Mouse (Mus musculus) CH12.LX (cell line): Measurements from ENCODE around the gene Gdap1l1. TPM values are rescaled to one million over a fixed set of nuclear protein-coding genes. Genes with fewer than 3 reads are reported as not detected.

Source experiments
- DNase-seq: peaks from one replicate; pipeline ENCODE4 v3.0.0-alpha.2; 2013; ENCODE audit errors: extremely low read depth
- H3K27ac ChIP-seq: 2 replicates; pipeline ENCODE4 v1.5.1; 2012; ENCODE audit warnings: low read depth, mild to moderate bottlenecking, control low read depth, moderate library complexity; ENCODE audit not compliant: insufficient read depth
- H3K27me3 ChIP-seq: replicated peaks from 2 replicates; pipeline ENCODE3; 2012; ENCODE audit warnings: inconsistent platforms
- H3K36me3 ChIP-seq, 2 experiments: replicated peaks in 1 of 2; 2 replicates each; pipeline versions ENCODE3 to v1.6.1; 2012; ENCODE audit warnings: inconsistent platforms in 1 of 2, low read length in 1 of 2, mild to moderate bottlenecking in 1 of 2, mixed read lengths in 1 of 2, moderate library complexity in 1 of 2; ENCODE audit not compliant: control insufficient read depth in 1 of 2, insufficient read depth in 1 of 2
- H3K4me1 ChIP-seq, 2 experiments: 2 replicates each; pipeline ENCODE4 v1.6.1; 2012; ENCODE audit warnings: inconsistent platforms in 1 of 2, moderate library complexity in 1 of 2; ENCODE audit not compliant: insufficient read depth in 2 of 2, control insufficient read depth in 1 of 2
- H3K4me2 ChIP-seq: 2 replicates; pipeline ENCODE4 v1.6.1; 2012; ENCODE audit warnings: low read depth, mild to moderate bottlenecking, control low read depth; ENCODE audit not compliant: poor library complexity, insufficient read depth, severe bottlenecking
- H3K4me3 ChIP-seq, 3 experiments: fragments of 150-350 bp in 1 of 3; sonication (generic) in 1 of 3; replicated peaks in 1 of 3; 2 replicates each; pipeline versions ENCODE3 to v1.5.1; 2011 to 2012; ENCODE audit warnings: low read depth in 2 of 3, low read length in 2 of 3, mild to moderate bottlenecking in 2 of 3, moderate library complexity in 2 of 3, control low read depth in 1 of 3, improper control_type of control experiment in 1 of 3, inconsistent platforms in 1 of 3, mixed read lengths in 1 of 3; ENCODE audit not compliant: poor library complexity in 1 of 3
- H3K79me2 ChIP-seq: replicated peaks from 2 replicates; pipeline ENCODE4 v1.6.1; 2012; ENCODE audit warnings: mild to moderate bottlenecking, moderate library complexity; ENCODE audit not compliant: control insufficient read depth, poor library complexity, insufficient read depth, severe bottlenecking; ENCODE audit errors: extremely low read depth
- H3K9ac ChIP-seq: 2 replicates; pipeline ENCODE4 v1.6.1; 2012; ENCODE audit warnings: low read depth, mild to moderate bottlenecking, control low read depth, moderate library complexity; ENCODE audit not compliant: insufficient read depth
- H3K9me3 ChIP-seq: replicated peaks from 2 replicates; pipeline ENCODE3; 2012; ENCODE audit warnings: low read length, inconsistent platforms, mixed read lengths
- E2F4 ChIP-seq: IDR thresholded peaks from 2 replicates; pipeline ENCODE4 v1.6.1; 2011; ENCODE audit warnings: low read depth, low read length, improper control_type of control experiment; ENCODE audit not compliant: insufficient replicate concordance
- EP300 ChIP-seq: IDR thresholded peaks from 2 replicates; pipeline ENCODE4 v1.6.1; 2011; ENCODE audit warnings: low read length, improper control_type of control experiment
- GABPA ChIP-seq: IDR thresholded peaks from 2 replicates; pipeline ENCODE4 v1.6.1; 2012; ENCODE audit warnings: low read depth, low read length, improper control_type of control experiment, inconsistent platforms; ENCODE audit not compliant: insufficient replicate concordance
- HCFC1 ChIP-seq: IDR thresholded peaks from 2 replicates; pipeline ENCODE4 v1.6.1; 2012; ENCODE audit warnings: low read depth, mild to moderate bottlenecking, inconsistent platforms, low read length, improper control_type of control experiment
- IRF4 ChIP-seq: IDR thresholded peaks from 2 replicates; pipeline ENCODE4 v1.6.1; 2014; ENCODE audit warnings: low read depth, mild to moderate bottlenecking, inconsistent platforms, low read length, improper control_type of control experiment
- JUN ChIP-seq: IDR thresholded peaks from 2 replicates; pipeline ENCODE4 v1.6.1; 2011; ENCODE audit warnings: low read depth, mild to moderate bottlenecking, low read length, improper control_type of control experiment, moderate library complexity; ENCODE audit not compliant: insufficient read depth
- JUND ChIP-seq: conservative IDR thresholded peaks from 2 replicates; pipeline ENCODE4 v1.6.1; 2011; ENCODE audit warnings: low read depth, low read length, improper control_type of control experiment
- KAT2A ChIP-seq: IDR thresholded peaks from 2 replicates; pipeline ENCODE4 v1.6.1; 2012; ENCODE audit warnings: low read length, improper control_type of control experiment, inconsistent platforms; ENCODE audit not compliant: insufficient replicate concordance
- MEF2A ChIP-seq: IDR thresholded peaks from 2 replicates; pipeline ENCODE4 v1.6.1; 2014; ENCODE audit warnings: low read depth, mild to moderate bottlenecking, inconsistent platforms, low read length, improper control_type of control experiment, borderline replicate concordance
- POLR2A ChIP-seq: IDR thresholded peaks from 2 replicates; pipeline ENCODE4 v1.6.1; 2011; ENCODE audit warnings: low read depth, mild to moderate bottlenecking, improper control_type of control experiment, low read length
- RCOR1 ChIP-seq: conservative IDR thresholded peaks from 2 replicates; pipeline ENCODE4 v1.6.1; 2012; ENCODE audit warnings: low read depth, mild to moderate bottlenecking, inconsistent platforms, low read length, improper control_type of control experiment
- SIN3A ChIP-seq: IDR thresholded peaks from 2 replicates; pipeline ENCODE4 v1.6.1; 2012; ENCODE audit warnings: low read length, improper control_type of control experiment, inconsistent platforms
- TBP ChIP-seq: conservative IDR thresholded peaks from 2 replicates; pipeline ENCODE4 v1.6.1; 2011; ENCODE audit warnings: low read depth, low read length, improper control_type of control experiment
- TCF12 ChIP-seq: IDR thresholded peaks from 2 replicates; pipeline ENCODE4 v1.6.1; 2014; ENCODE audit warnings: low read depth, mild to moderate bottlenecking, inconsistent platforms, low read length, improper control_type of control experiment
- USF1 ChIP-seq: IDR thresholded peaks from 2 replicates; pipeline ENCODE4 v1.6.1; 2014; ENCODE audit warnings: low read depth, mild to moderate bottlenecking, inconsistent platforms, low read length, improper control_type of control experiment
- ZKSCAN1 ChIP-seq: IDR thresholded peaks from 2 replicates; pipeline ENCODE4 v1.6.1; 2012; ENCODE audit warnings: low read depth, inconsistent platforms, low read length, improper control_type of control experiment, borderline replicate concordance
- ZMIZ1 ChIP-seq: IDR thresholded peaks from 2 replicates; pipeline ENCODE4 v1.6.1; 2012; ENCODE audit warnings: low read depth, mild to moderate bottlenecking, inconsistent platforms, low read length, improper control_type of control experiment
- dilution Hi-C: fragments of 300-500 bp; cut with MboI; formaldehyde crosslinking; loops from 2 replicates; pipeline ENCODE4 v1.14.3; 2020; ENCODE audit warnings: low sequenced_read_pairs; ENCODE audit not compliant: extremely low pct_unique_long_range_greater_than_20kb, extremely low pct_ligation_motif_present
- in situ Hi-C: fragments of 300-500 bp; cut with MboI; formaldehyde crosslinking; loops from 3 replicates; pipeline ENCODE4 v1.14.3; 2019; ENCODE audit warnings: low sequenced_read_pairs, low pct_ligation_motif_present, low pct_unique_long_range_greater_than_20kb, mixed read lengths
- polyA plus RNA-seq: library from polyadenylated mRNA; unstranded; fragments of >175 nt; gene quantifications from 2 replicates; pipeline ENCODE4 v1.2.1, GENCODE M21; 2012; ENCODE audit warnings: low read depth; ENCODE audit not compliant: insufficient read length
- total RNA-seq, 2 experiments: library from RNA; depleted of rRNA; stranded (reverse); fragments of 300-350 nt in 1 of 2; fragments of >200 nt in 1 of 2; gene quantifications; 2 replicates each; pipeline ENCODE4 v1.2.3; 2012 to 2014

Gene Gdap1l1
- total and polyA plus RNA-seq, 3 experiments = not detected

DNA sequence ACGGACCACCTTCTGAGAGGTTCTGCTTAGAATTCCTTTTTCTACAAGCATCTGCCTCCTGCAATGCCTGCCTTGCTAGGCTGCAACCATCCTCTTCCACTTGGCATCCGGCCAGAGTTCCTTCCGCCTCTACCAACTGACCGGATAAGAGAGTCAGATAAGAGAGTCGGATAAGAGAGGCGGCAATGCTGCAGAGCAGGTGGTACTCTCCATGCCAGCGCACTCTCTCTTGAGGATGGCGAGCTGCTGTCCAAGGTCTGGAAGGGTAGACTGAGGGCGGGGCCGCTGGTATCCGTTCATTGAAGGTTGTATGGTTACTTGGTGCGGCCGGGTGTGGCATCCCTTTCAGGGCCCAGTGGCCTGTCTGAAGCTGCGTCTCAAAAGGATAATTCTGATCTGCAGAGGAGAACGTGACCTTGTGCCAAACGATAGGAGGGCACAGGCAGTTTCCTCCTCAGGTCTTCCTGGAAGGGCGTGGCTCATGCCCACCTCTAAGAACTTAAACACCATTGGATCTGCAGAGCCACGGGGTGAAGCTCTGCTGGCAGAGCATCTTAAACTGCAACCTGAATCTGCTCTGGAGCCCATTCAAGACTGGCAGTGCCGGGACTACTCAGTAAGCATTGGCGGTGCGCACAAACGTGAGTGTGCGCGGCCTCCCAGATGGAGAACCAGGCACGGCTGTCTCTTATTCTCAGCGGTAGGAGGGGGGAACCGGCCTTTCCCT, 20.4 kb downstream of the Gdap1l1 start:
- no peaks in the 10 kb centered on the region for H3K9me3 ChIP-seq
- H3K9ac ChIP-seq = no peak overlapping the region
- H3K79me2 ChIP-seq = no peaks in the 10 kb centered on the region
- no peak overlapping the region for H3K4me2 ChIP-seq
- H3K4me3 ChIP-seq = no peak overlapping the region
- H3K27me3 ChIP-seq = peaks cover 55% of the 10 kb centered on the region
- H3K4me1 ChIP-seq = no peaks in the 10 kb centered on the region
- no peak overlapping the region for H3K27ac ChIP-seq
- in situ Hi-C loops (no loop called here), dilution Hi-C loops (no loop called here)
- DNase-seq = no peak
- no peaks in the 10 kb centered on the region for H3K36me3 ChIP-seq
- TF ChIP-seq JUND = no peak
- no peak for TF ChIP-seq RCOR1
- TF ChIP-seq USF1 = no peak
- no peak for TF ChIP-seq ZKSCAN1
- TF ChIP-seq, all 38 proteins: peak for 0

DNA sequence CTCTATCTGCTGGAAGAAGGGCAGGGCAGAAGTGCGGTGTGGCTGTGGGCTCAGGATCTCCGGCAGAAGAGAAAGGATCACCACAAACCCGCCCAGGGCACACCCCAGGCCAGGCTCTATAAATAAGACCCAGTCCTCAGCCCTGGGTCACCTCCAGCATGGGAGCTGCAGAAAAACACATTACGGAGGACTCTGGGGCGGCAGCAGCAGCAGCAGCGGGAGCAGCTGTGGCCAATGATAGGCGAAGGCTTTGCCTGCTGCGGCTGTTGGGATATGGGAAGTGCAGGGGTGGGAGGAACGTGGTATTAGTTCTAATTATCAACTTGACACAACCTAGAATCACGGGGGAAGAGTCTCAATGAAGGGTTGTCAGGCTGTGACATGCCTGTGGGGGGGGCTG, 21.1 kb downstream of the Gdap1l1 start:
- no peak for TF ChIP-seq RCOR1
- no peak for TF ChIP-seq HCFC1
- no peak for TF ChIP-seq POLR2A
- TF ChIP-seq KAT2A = no peak
- TF ChIP-seq SIN3A = no peak
- no peak for TF ChIP-seq E2F4
- no peak for TF ChIP-seq GABPA
- no peak for TF ChIP-seq IRF4
- TF ChIP-seq TCF12 = no peak
- no peak for TF ChIP-seq MEF2A
- TF ChIP-seq EP300 = no peak
- no peak for TF ChIP-seq TBP
- no peak for TF ChIP-seq JUN
- TF ChIP-seq ZMIZ1 = no peak
- Histone ChIP-seq H3K9me3 (no peaks in the 10 kb centered on the region), H3K9ac (no peak overlapping the region), H3K27ac (no peak overlapping the region), H3K79me2 (no peaks in the 10 kb centered on the region), H3K4me2 (no peak overlapping the region), H3K36me3 (no peaks in the 10 kb centered on the region), H3K4me1 (no peaks in the 10 kb centered on the region), H3K4me3 (no peak overlapping the region), H3K27me3 (peaks cover 48% of the 10 kb centered on the region)
- dilution Hi-C loops = no loop called here
- in situ Hi-C loops = no loop called here
- DNase-seq = no peak
